Mouse (Mus musculus) gastrocnemius, postnatal 4 days (tissue): ENCODE measurements around the gene Hoxc10. TPM values are rescaled to one million over a fixed set of nuclear protein-coding genes. Genes with fewer than 3 reads are reported as not detected.

Experiments used
- DNase-seq, 2 experiments: peaks; one replicate each; pipeline ENCODE4 v3.0.0; 2021 to 2022; ENCODE audit warnings: low spot score in 2 of 2, mixed read lengths in 2 of 2
- long read RNA-seq, 2 experiments: library from polyadenylated mRNA; stranded (forward); transcript quantifications; one replicate each; pipeline ENCODE4 v2.0.0; 2021
- total RNA-seq, 2 experiments: library from RNA; stranded (reverse); gene quantifications; 2 replicates each; pipeline ENCODE4 v1.2.3; 2021

The Hoxc10 gene
- 10 to 100 TPM; 45.2 to 46.4 TPM for total RNA-seq
- long read RNA-seq, experiment 1, transcript Hoxc10-201 (2 exons, 1,909 nt) = major isoform, 21 of 22 reads
- long read RNA-seq, experiment 1, partial matches to known transcripts = 0 of 22 reads
- long read RNA-seq, experiment 1, other reads (novel, unspliced or antisense) = 1 of 22 reads
- long read RNA-seq, experiment 2, transcript Hoxc10-201 (2 exons, 1,909 nt) = major isoform, 19 of 20 reads
- long read RNA-seq, experiment 2, partial matches to known transcripts = 0 of 20 reads
- long read RNA-seq, experiment 2, other reads (novel, unspliced or antisense) = 1 of 20 reads

DNA sequence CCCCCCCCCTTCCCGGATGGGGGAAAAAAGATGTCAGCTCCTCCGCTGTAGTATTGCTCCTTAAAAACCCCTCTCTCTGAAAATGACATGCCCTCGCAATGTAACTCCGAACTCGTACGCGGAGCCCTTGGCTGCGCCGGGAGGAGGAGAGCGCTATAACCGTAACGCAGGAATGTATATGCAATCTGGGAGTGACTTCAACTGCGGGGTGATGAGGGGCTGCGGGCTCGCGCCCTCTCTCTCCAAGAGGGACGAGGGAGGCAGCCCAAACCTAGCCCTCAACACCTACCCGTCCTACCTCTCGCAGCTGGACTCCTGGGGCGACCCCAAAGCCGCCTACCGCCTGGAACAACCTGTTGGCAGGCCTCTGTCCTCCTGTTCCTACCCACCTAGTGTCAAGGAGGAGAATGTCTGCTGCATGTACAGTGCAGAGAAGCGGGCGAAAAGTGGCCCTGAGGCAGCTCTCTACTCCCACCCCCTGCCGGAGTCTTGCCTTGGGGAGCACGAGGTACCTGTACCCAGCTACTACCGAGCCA is at the start of gene Hoxc10:
Gene Hoxc10 (plus strand): TSS at position 21 of the 536 bp plus-strand sequence.
- no peak for DNase-seq

DNA sequence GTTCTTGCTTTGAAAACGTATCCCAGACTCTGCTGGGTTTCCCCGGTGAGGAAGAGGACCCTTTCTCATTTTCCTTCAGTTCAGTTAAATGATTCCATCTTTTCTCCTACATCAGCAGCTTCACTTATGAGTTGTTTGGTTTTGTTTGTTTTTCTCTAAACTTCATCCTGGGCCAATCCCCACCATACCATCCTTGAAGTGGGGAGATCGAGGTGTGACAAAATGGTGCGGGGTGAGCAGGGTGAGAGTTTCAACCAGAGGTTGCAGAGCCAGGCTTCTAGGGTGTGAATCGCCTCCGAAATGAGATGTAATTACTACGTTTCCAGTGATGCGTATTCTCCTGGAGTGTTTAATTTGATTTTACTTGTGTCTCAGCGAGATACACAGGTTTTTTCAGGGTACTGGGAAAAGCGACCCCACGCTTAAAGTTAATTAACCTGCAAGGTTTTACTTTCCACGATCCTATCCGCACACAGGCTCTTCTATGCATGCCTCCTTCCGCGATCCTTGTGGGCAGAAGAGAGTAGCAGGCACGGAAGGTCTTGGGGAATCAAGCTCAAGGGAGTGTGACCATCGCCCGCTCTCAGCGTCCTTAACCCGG is 48.5 kb upstream of the Hoxc10 start:
- DNase-seq = no peak

DNA sequence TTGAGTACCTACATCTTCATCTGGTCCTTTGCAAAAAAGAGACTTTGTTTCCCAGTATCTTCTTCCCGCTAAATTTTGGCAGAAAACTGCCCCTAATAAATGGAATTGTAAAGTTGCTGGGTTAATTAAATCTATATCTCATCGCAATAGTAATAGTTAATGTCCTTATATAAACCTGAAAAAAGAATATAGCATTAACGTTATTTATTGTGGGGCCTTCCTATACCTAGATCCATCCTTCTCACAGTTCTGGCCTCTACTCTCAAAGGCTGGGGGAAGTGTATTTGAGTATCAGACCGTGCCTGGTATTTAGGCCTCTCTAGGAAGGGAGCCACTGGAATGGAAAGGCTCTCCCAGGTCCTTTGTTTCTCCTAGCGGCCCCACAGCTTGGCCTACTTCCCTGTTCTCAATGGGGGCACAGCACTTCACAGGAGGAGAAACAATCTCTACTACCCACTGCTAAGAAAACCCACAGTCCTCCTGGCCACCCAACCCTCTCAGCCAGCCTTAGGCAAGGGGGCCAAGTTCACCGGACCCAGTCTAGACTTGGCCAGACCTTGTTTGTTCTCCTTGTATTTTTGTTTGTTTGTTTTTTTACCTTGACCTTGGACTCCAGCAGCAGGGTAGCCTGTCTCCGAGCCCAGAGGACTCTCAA is 47.9 kb upstream of the Hoxc10 start:
- no peak for DNase-seq

DNA sequence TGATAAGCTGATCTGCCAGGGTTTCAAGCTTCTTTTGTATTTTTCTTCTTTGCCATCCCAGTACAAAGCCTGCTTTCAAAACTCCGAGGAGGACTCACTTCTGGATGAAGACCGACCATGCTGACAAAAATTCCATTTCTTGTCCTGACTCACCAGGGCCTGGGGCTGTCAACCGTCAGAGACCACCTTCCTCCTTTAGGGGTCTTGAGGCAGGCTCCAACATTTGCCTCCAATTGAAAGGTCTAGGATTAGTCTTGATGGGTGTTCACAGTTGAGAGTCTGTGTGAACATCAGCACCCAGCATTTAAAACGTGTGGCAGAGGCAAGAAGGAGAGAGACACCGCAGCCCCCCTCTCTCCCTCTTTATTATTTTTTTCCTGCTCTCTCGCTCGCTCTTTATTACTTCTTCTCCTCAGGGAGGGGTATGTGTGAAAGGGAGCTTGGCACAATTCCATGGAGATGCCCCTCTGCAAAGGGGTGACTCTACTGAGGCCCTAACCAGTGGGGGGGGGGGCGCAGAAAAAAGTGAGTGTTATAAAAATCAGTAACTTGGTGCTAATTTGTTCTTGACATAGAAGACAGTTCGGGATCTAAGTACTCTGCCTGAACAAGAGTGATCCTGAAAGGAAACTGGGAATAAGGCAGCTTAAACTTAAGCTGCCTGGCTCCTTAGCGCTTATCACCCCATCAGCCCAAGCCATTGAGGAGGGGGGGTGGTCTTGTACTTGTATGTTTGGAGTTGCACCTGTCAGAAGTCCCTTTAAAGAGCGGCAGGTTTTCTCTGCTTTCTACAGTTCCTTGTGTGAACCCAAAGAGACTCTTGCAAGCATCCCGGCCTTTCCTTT is 47.0 kb upstream of the Hoxc10 start:
- no peak for DNase-seq

DNA sequence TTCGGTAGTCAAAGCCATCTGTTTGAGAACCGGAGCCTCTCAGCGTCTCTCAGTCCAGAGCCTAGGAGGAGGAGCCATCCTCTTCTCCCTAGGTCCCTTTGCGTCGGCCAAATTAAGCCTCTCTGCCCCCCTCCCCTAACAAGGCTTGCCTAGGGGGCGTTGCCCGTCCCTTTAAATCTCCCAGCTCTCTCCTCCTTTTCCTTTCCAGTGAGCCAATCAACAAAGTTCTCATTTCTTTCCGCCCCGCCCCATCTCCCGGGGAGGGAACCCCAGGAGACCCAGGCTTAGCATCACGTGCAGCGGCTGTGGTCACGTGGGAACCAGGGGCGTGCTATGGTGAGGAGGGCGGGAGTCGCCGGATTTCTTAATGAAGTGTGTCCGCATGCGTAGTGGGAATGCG is 46.0 kb upstream of the Hoxc10 start:
- DNase-seq = peak; percentile 54 to 70

DNA sequence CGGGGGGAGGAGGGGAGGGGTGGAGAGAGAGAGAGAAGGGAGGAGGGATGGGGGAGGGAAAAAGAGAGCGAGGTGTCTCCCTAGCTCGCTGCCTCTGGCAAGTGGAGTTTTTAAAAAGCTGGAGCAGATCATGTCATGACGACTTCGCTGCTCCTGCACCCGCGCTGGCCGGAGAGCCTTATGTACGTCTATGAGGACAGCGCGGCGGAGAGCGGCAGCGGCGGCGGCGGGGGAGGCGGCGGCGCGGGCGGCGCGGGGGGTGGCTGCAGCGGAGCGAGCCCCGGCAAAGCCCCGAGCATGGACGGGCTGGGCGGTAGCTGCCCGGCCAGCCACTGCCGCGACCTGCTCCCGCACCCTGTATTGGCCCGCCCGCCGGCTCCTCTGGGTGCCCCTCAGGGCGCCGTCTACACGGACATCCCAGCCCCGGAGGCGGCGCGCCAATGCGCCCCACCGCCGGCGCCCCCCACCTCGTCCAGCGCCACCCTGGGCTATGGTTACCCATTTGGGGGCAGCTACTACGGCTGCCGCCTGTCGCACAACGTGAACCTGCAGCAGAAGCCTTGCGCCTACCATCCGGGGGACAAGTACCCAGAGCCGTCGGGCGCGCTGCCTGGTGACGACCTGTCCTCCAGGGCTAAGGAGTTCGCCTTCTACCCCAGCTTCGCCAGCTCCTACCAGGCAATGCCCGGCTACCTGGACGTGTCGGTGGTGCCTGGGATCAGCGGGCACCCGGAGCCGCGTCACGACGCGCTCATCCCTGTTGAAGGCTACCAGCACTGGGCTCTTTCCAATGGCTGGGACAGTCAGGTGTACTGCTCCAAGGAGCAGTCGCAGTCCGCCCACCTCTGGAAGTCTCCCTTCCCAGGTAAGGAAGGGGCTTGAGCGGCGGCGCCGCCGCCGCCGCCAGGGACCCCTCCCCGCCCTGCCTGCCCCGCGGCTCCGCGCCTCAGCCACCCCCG is 45.3 kb upstream of the Hoxc10 start, which contains the start of gene Hoxc13:
Gene Hoxc13 (plus strand): TSS at position 51 of the 959 bp plus-strand sequence.
- DNase-seq = no peak

DNA sequence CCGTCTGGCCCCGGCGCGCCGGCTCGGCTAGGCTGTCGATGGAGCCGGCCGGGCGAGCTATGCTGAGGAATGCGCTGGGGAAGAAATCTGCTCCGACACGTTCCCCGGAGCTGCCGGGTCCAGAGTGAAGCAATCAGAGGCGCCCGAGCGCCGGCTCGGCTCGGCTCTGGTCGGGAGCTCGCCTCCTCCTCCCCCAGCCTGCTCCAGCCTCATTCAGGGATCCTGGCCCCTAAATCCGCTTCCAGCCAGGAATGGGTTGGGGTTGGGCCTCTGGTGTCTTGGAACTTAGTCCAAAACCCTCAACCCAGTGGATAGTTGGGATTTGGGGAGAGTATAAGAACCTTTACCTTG is 44.6 kb upstream of the Hoxc10 start:
- DNase-seq = peak in 1 of 2 experiments; percentile 62

DNA sequence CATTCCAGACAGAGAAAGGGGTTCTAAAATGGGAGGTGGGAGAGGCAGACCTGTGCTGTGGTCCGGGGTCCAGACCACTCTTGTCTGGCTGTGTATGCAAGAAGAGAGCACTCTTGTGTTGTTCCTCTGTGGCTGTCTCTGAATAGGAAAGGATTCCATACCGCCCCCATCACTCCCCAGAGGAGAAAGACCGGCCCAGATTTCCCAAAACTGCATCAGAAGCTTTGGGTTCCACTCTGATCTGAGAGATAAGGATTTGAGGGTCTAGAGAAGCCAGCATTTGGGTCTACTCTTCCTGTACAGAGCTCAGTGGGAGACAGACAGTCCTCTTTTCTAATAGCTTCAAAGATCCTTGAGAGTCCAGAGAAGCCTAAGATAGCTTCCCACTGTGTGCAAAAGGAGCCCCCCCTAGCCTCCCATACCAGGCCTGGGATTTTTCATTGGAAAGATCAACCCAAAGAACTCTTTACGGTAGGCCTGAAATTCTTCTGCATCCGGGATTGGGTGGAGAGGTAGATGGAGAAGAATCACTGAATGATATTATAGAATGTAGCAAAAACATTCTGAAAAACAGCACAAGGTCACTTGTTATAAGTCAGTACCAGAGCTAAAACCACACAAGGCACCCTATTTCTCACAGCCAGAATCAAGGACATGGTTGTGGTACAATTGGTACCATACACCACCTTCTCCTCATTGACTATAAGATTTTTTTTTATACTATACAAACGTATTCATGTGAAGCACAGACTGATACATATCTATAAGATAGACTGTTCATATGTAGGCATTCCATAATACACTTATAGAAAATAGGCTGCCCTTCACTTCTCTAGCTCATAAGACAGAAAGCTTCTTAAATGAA is 43.7 kb upstream of the Hoxc10 start:
- no peak for DNase-seq

DNA sequence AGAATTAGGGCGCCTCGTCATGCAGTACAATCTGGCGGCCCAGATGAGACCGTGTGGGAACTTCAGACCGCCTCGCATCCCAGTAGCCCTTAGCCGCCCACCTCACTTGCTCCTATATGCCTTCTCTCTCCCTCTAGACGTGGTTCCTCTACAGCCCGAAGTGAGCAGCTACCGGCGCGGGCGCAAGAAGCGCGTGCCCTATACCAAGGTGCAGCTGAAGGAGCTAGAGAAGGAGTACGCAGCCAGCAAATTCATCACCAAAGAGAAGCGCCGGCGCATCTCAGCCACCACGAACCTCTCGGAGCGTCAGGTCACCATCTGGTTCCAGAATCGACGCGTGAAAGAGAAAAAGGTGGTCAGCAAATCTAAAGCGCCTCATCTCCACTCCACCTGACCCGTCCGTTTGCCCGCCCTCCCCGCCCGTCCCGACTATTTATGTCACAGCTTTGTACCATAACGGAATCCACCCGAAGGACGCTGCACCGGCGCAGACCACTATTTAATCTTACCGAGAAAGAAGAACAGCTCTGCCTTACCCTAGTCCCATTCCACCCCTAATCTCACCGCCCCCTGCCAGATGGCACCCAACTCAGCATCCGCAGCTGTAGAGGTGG is 39.5 kb upstream of the Hoxc10 start:
- no peak for DNase-seq

DNA sequence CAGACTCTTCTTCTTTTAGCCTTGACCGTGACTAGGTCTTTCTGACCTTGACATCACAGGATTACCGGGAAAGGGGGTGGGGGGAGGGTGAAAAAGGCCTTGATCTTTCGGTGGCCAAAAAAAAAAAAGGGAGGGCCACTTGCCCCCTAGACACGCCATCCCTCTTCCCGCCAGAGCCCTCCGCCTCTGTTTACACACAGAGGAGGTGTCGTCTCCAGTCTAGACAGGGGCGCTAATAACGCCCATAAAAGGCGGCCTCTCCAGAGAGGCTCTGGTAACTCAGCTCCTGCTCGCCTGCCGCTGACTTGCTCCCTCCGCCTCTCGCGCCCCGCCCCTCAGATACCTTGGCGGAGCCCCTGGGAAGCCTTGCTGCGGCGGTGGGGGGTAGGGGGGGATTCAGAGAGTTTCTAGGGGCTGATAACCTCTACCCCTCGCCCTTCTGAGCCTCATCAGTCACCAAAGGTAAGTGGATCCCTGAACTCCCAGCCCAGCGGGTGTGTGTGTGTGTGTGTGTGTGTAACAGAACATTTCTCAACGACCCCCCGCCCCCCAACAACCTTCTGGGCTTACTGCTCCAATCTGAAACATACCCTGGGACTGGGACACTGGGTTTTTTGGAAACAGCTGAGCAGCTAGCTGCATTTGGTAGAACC is 34.8 kb upstream of the Hoxc10 start:
- DNase-seq = no peak

DNA sequence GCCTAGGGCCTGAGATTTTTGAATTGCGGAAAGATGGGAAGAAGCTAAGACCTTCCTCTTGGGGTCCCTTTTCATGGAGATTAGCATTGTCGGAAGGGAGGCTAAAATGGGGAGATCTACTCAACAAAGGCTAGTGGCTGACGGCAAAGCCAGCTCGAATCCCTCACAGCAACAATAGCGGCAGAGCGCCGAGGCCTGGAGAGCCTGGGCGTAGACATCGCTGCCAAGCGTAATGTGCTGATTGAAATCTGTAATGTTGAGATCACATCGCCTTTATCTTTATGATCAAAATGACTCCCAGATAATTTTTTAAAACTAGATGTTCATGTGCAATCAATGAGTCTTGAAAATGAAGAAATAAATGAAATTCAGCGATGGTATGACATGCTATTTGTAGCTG is 32.2 kb upstream of the Hoxc10 start:
- DNase-seq = no peak

DNA sequence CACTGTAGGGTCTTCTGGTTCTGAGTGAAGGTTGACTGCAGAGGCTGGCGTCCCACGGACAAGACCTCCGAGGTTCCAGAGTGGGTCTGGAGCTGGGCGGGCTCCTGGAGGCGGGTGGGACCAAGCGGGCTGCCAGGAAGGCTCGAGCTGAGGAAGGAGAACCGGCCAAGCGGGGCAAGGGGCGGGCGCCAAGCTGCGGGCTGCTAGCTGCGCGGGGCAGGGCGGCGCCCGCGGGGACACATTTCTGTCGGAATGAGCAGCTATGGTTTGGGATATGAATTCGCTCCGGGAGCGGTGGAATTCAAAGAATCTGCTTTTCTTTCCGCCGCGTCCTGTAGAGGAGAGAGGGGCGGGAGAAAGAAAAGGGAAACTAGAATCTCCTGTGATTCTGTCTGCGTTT is 31.7 kb upstream of the Hoxc10 start:
- no peak for DNase-seq

DNA sequence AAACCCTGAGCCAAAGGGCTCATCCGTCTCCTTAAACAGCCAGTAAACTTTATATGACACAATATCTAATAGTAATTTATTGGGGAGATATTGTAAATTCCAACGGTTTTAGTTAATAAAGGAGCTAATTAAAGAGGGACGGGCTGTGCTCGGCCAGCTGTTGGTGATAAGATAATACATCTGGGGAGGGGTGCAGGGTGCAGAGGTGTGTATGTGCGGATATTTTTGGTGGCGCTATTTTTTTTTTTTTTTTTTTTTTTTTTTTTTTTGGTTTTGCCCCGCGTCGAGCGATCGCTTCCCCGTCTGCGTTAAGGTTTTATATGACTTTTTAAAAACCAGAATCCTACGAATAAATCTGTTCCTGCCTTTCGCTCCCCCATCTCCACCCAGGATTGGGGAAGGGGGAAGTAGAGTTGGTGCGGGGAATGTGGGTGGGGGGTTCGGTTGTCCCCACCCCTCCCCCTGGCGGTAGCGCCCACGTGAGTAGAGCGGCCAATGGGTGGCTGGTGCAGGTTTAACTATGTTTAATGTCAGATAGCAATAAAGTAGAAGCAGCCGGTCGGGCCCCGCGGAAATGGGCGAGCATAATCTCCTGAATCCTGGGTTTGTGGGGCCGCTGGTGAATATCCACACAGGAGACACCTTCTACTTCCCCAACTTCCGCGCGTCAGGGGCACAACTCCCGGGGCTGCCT is 30.2 kb upstream of the Hoxc10 start, which contains the start of gene Hoxc12:
Gene Hoxc12 (plus strand): TSS at position 479 of the 694 bp plus-strand sequence.
- no peak for DNase-seq

DNA sequence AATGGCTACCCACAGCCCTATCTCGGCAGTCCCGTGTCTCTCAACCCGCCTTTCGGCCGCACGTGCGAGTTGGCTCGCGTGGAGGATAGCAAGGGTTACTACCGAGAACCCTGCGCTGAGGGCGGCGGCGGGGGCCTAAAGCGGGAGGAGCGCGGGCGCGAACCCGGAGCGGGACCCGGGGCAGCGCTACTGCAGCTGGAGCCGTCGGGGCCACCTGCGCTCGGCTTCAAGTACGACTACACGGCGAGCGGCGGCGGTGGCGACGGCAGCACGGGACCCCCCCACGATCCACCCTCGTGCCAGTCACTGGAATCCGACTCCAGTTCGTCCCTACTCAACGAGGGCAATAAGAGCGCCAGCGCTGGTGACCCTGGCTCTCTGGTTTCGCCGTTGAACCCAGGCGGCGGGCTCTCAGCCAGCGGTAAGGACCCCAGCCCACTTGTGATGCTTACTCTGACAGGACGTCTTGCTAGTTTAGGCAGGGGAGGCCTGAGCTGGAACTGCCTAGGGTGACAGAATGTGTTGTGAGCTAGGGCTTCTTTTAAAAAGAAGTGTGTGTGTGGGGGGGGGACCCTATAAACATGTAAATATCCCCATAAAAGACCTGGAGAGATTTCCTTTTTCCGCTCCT is 29.4 kb upstream of the Hoxc10 start:
- no peak for DNase-seq

DNA sequence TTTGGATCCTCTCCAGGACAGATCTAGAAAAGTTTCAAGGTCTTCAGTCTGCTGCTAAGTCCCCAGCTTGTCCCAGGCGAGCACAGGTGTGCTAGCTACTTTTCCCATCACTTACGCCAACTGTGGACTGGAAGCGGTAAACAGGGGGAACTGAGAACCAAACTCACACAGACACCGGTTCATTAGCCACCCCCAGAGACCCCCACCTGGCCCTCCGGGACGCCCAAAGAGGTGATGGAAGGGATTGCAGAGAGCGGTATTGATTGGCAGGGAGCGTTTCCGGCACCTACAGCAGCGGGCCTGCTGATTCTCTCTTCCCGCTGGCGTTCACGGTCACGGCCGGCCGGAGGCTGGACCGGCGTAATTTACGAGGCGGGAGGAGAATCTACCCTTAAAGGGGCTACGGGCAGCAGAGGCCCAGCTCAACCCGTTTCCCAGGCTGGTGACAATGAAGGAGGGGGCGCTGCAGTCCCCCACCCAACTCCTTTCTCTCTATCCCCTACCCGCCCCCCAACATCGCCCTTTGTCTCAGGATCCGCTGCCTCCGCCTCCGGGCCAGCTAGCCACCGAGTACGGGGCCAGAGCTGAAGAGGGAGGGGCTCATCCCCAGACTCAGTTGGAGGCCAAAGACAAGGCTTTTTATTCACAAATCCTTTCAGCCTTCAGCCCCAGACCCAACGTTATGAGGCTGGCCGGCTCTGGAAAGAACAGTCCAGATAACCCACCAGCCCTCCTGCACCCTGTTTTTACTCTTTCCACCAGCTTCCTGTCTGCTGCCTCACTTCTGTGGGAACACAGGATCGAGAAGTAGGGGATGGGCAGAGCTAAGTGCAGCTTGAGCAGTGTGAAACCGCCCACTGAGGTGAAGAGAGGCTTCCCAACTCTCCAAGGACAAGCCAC is 27.1 kb upstream of the Hoxc10 start:
- no peak for DNase-seq
